Mouse (Mus musculus): ENCODE measurements at regions not wholly inside any gene's neighbourhood (a gene's known extent, or its start where the extent isn't known, plus 50 kb on each side); places are given as distances from the start of the nearest gene placed in this dataset.

- TF ChIP-seq CTCF (IDR thresholded peaks at IDR 0.05; ENCODE audit: low read depth) (no peak), EP300 (IDR thresholded peaks at IDR 0.05; ENCODE audit: low read depth) (no peak)
Observed at GRCm38 (mm10) chr1:167945615-167946252, 256.7 kb downstream of the Lmx1a start.
